ENCODE assay signal across 14 mouse cellular contexts in genomic region chr9:61677037-61677436, GRCm38 (mm10).
DNase-seq lines count a peak whose midpoint lies in the region; ATAC-seq lines count a peak whose summit lies in the region.
"Had no signal": no experiment of that assay in that cellular context is flagged by ENCODE, and none has a peak within 500 bp of the region (broad histone marks: within the 10 kb centered on the region; RNA-seq: fewer than 3 reads in every experiment).

No protein-coding gene starts in this region.

- H3K27me3 ChIP-seq in embryonic facial prominence, embryonic 10.5 days (replicated peaks; ENCODE audit: low read depth, poor library complexity, severe bottlenecking): peaks cover 8% of the 10 kb centered on the region; the same call in 1 of the 2 replicates
- H3K27me3 ChIP-seq in forebrain, embryonic 15.5 days: no peaks in the 10 kb centered on the region
- peaks cover 38% of the 10 kb centered on the region for H3K27me3 ChIP-seq in limb, embryonic 10.5 days (ENCODE audit: low read depth, poor library complexity, severe bottlenecking)
- no peaks in the 10 kb centered on the region for H3K27me3 ChIP-seq in liver, embryonic 11.5 days (replicated peaks; ENCODE audit: control insufficient read depth, insufficient read depth, low read length)
- H3K27me3 ChIP-seq: hindbrain, embryonic 15.5 days; liver, embryonic 15.5 days; neural tube, embryonic 12.5 days had no signal

- no peak overlapping the region for H3K4me3 ChIP-seq in embryonic facial prominence, embryonic 10.5 days
- no peak overlapping the region for H3K4me3 ChIP-seq in forebrain, embryonic 15.5 days
- H3K4me3 ChIP-seq in limb, embryonic 10.5 days: no peak overlapping the region
- H3K4me3 ChIP-seq in liver, embryonic 11.5 days (ENCODE audit: low read depth, low read length): no peak overlapping the region
- H3K4me3 ChIP-seq: erythroblast, embryonic 14.5 days; heart, embryonic 12.5 days; hindbrain, embryonic 15.5 days; liver, embryonic 15.5 days; neural tube, embryonic 12.5 days had no signal

- intact Hi-C loops in gastrocnemius, postnatal 36 days (cut with DNase I): no loop called here

- no peak overlapping the region for H3K4me2 ChIP-seq in forebrain, embryonic 15.5 days (replicated peaks)
- no peak overlapping the region for H3K4me2 ChIP-seq in liver, embryonic 11.5 days
- H3K4me2 ChIP-seq: heart, embryonic 12.5 days; hindbrain, embryonic 15.5 days; liver, embryonic 15.5 days; neural tube, embryonic 12.5 days had no signal

- ATAC-seq in forebrain, embryonic 15.5 days (replicated peaks): peak; percentile 72
- ATAC-seq in liver, embryonic 11.5 days (replicated peaks; ENCODE audit: low FRiP score): no peak

- WGBS in embryonic facial prominence, embryonic 10.5 days: 79% methylated on average over 11 of the region's 11 CpGs
- WGBS in forebrain, embryonic 15.5 days: 45% methylated on average over 11 of the region's 11 CpGs
- 71% methylated on average over 11 of the region's 11 CpGs for WGBS in limb, embryonic 10.5 days
- 75% methylated on average over 11 of the region's 11 CpGs for WGBS in liver, embryonic 11.5 days

- peaks cover 81% of the 10 kb centered on the region for H3K4me1 ChIP-seq in embryonic facial prominence, embryonic 10.5 days
- H3K4me1 ChIP-seq in forebrain, embryonic 15.5 days: peaks cover 25% of the 10 kb centered on the region
- H3K4me1 ChIP-seq in limb, embryonic 10.5 days: peaks cover 52% of the 10 kb centered on the region
- H3K4me1 ChIP-seq in liver, embryonic 11.5 days (replicated peaks; ENCODE audit: control insufficient read depth, insufficient read depth, low read length): peaks cover 6% of the 10 kb centered on the region; the same call in 1 of the 2 replicates
- H3K4me1 ChIP-seq: liver, embryonic 15.5 days had no signal

- no peak overlapping the region for H3K9ac ChIP-seq in forebrain, embryonic 15.5 days (replicated peaks)
- no peak overlapping the region for H3K9ac ChIP-seq in liver, embryonic 11.5 days (ENCODE audit: low read depth, low read length)
- H3K9ac ChIP-seq: heart, embryonic 12.5 days; hindbrain, embryonic 15.5 days; liver, embryonic 15.5 days; neural tube, embryonic 12.5 days had no signal

- H3K9me3 ChIP-seq in embryonic facial prominence, embryonic 10.5 days: no peaks in the 10 kb centered on the region
- H3K9me3 ChIP-seq in forebrain, embryonic 15.5 days: no peaks in the 10 kb centered on the region
- no peaks in the 10 kb centered on the region for H3K9me3 ChIP-seq in limb, embryonic 10.5 days (replicated peaks)
- no peaks in the 10 kb centered on the region for H3K9me3 ChIP-seq in liver, embryonic 11.5 days (ENCODE audit: control insufficient read depth, low read length)
- H3K9me3 ChIP-seq: heart, embryonic 12.5 days; hindbrain, embryonic 15.5 days; liver, embryonic 15.5 days; neural tube, embryonic 12.5 days had no signal

- no peaks in the 10 kb centered on the region for H3K36me3 ChIP-seq in embryonic facial prominence, embryonic 10.5 days (replicated peaks)
- H3K36me3 ChIP-seq in forebrain, embryonic 15.5 days: no peaks in the 10 kb centered on the region
- no peaks in the 10 kb centered on the region for H3K36me3 ChIP-seq in limb, embryonic 10.5 days
- H3K36me3 ChIP-seq in liver, embryonic 11.5 days (ENCODE audit: control insufficient read depth, insufficient read depth, low read length): no peaks in the 10 kb centered on the region
- H3K36me3 ChIP-seq: heart, embryonic 12.5 days; hindbrain, embryonic 15.5 days; liver, embryonic 15.5 days; neural tube, embryonic 12.5 days had no signal

- no peak for DNase-seq in embryonic facial prominence, embryonic 10.5 days (ENCODE audit: low spot score)
- DNase-seq in layer of hippocampus, adult 9-11 months: peak; percentile 77
- no peak for DNase-seq in limb, embryonic 10.5 days (ENCODE audit: low spot score)
- DNase-seq in gastrocnemius, postnatal 36 days: no peak
- DNase-seq in gastrocnemius, adult 8-10 months (ENCODE audit: low spot score in 2 of 2): no peak
- DNase-seq in liver, embryonic 11.5 days (ENCODE audit: low spot score): no peak
- DNase-seq: cerebellum, adult 18-20 months; kidney, postnatal 25 days had no signal

- H3K27ac ChIP-seq in embryonic facial prominence, embryonic 10.5 days (replicated peaks): peak overlapping the region; percentile 26; the same call in 1 of the 2 replicates
- H3K27ac ChIP-seq in forebrain, embryonic 15.5 days (replicated peaks): peak overlapping the region; percentile 53
- peak overlapping the region; percentile 38; the same call in 1 of the 2 replicates for H3K27ac ChIP-seq in limb, embryonic 10.5 days
- no peak overlapping the region for H3K27ac ChIP-seq in liver, embryonic 11.5 days (ENCODE audit: low read depth, low read length)
- H3K27ac ChIP-seq: hindbrain, embryonic 15.5 days; liver, embryonic 15.5 days; neural tube, embryonic 12.5 days had no signal
